Mouse (Mus musculus) ES-E14 (cell line): ENCODE results near the gene Gstt4.

Experiments used
- CHD2 ChIP-seq: IDR thresholded peaks from 2 replicates; pipeline ENCODE4 v1.6.1; 2014; ENCODE audit warnings: mild to moderate bottlenecking, low read depth, low read length, inconsistent platforms
- HCFC1 ChIP-seq: IDR thresholded peaks from 2 replicates; pipeline ENCODE4 v1.6.1; 2012; ENCODE audit warnings: low read length, inconsistent platforms, borderline replicate concordance; ENCODE audit not compliant: insufficient read depth
- MAFK ChIP-seq: IDR thresholded peaks from 2 replicates; pipeline ENCODE4 v1.6.1; 2014; ENCODE audit warnings: mild to moderate bottlenecking, low read depth, low read length, inconsistent platforms; ENCODE audit not compliant: insufficient read depth
- ZC3H11A ChIP-seq: IDR thresholded peaks from 2 replicates; pipeline ENCODE4 v1.6.1; 2012; ENCODE audit warnings: low read depth, mild to moderate bottlenecking, inconsistent platforms, low read length, borderline replicate concordance
- ZNF384 ChIP-seq: IDR thresholded peaks from 2 replicates; pipeline ENCODE4 v1.6.1; 2012; ENCODE audit warnings: low read depth, low read length, inconsistent platforms

- TF ChIP-seq ZC3H11A: no peak
- no peak for TF ChIP-seq MAFK
- no peak for TF ChIP-seq ZNF384
- TF ChIP-seq HCFC1: no peak
- no peak for TF ChIP-seq CHD2
These were observed 24.1 kb downstream of the Gstt4 start, which contains the start of gene Gstt1 for GRCm38 (mm10) chr10:75798176-75798696.
